Mouse (Mus musculus): ENCODE measurements at regions not wholly inside any gene's neighbourhood (a gene's known extent, or its start where the extent isn't known, plus 50 kb on each side); places are given as distances from the start of the nearest gene placed in this dataset.

GRCm38 (mm10) chr6:93416006-93416405 is 472.7 kb upstream of the Adamts9 start:
- no peaks in the 10 kb centered on the region for H3K4me1 ChIP-seq (ENCODE audit: control insufficient read depth, insufficient read depth, low read length)
- no peak overlapping the region for H3K27ac ChIP-seq (ENCODE audit: low read length)
- no peaks in the 10 kb centered on the region for H3K27me3 ChIP-seq (replicated peaks; ENCODE audit: control insufficient read depth, insufficient read depth, low read length)
- H3K9ac ChIP-seq (ENCODE audit: low read depth, low read length): no peak overlapping the region
- H3K4me3 ChIP-seq (ENCODE audit: low read length): no peak overlapping the region
- no peak for ATAC-seq
- H3K4me2 ChIP-seq (ENCODE audit: low read depth, low read length): no peak overlapping the region
- H3K36me3 ChIP-seq (ENCODE audit: control insufficient read depth, insufficient read depth, low read length): no peaks in the 10 kb centered on the region
- no peaks in the 10 kb centered on the region for H3K9me3 ChIP-seq (ENCODE audit: control insufficient read depth, low read length)
- 48% methylated on average over 1 of the region's 1 CpGs for WGBS

- Histone ChIP-seq H3K27ac (ENCODE audit: low read length) (no peak overlapping the region), H3K4me1 (ENCODE audit: control insufficient read depth, insufficient read depth, low read length) (0 out of 2 replicates have a peak, but pooled peaks cover 6% of the 10 kb centered on the region), H3K9me3 (ENCODE audit: control insufficient read depth, low read length) (no peaks in the 10 kb centered on the region), H3K9ac (ENCODE audit: low read depth, low read length) (no peak overlapping the region), H3K4me2 (ENCODE audit: low read depth, low read length) (no peak overlapping the region), H3K27me3 (replicated peaks; ENCODE audit: control insufficient read depth, insufficient read depth, low read length) (no peaks in the 10 kb centered on the region), H3K36me3 (ENCODE audit: control insufficient read depth, insufficient read depth, low read length) (no peaks in the 10 kb centered on the region), H3K4me3 (ENCODE audit: low read length) (no peak overlapping the region)
- WGBS: 42% methylated on average over 3 of the region's 3 CpGs
- no peak for ATAC-seq
Measured at GRCm38 (mm10) chr6:93411077-93411452, 467.8 kb upstream of the Adamts9 start.

- Histone ChIP-seq H3K36me3 (ENCODE audit: control insufficient read depth, insufficient read depth, low read length) (no peaks in the 10 kb centered on the region), H3K4me3 (ENCODE audit: low read length) (no peak overlapping the region), H3K9me3 (ENCODE audit: control insufficient read depth, low read length) (no peaks in the 10 kb centered on the region), H3K4me1 (ENCODE audit: control insufficient read depth, insufficient read depth, low read length) (0 out of 2 replicates have a peak, but pooled peaks cover 6% of the 10 kb centered on the region), H3K9ac (ENCODE audit: low read depth, low read length) (no peak overlapping the region), H3K27ac (ENCODE audit: low read length) (no peak overlapping the region), H3K27me3 (replicated peaks; ENCODE audit: control insufficient read depth, insufficient read depth, low read length) (no peaks in the 10 kb centered on the region), H3K4me2 (ENCODE audit: low read depth, low read length) (no peak overlapping the region)
- 0 out of 2 replicates have a peak, but pooled peaks have one; percentile 33 for ATAC-seq
- 46% methylated on average over 5 of the region's 5 CpGs for WGBS
Measured at GRCm38 (mm10) chr6:93410416-93411076, 467.3 kb upstream of the Adamts9 start.

GRCm38 (mm10) chr6:93398551-93398950 is 455.3 kb upstream of the Adamts9 start:
- Histone ChIP-seq H3K27me3 (replicated peaks; ENCODE audit: control insufficient read depth, insufficient read depth, low read length) (no peaks in the 10 kb centered on the region), H3K36me3 (ENCODE audit: control insufficient read depth, insufficient read depth, low read length) (no peaks in the 10 kb centered on the region), H3K9me3 (ENCODE audit: control insufficient read depth, low read length) (no peaks in the 10 kb centered on the region), H3K9ac (ENCODE audit: low read depth, low read length) (no peak overlapping the region), H3K27ac (ENCODE audit: low read length) (no peak overlapping the region), H3K4me1 (ENCODE audit: control insufficient read depth, insufficient read depth, low read length) (no peaks in the 10 kb centered on the region), H3K4me2 (ENCODE audit: low read depth, low read length) (no peak overlapping the region), H3K4me3 (ENCODE audit: low read length) (no peak overlapping the region)
- no peak for ATAC-seq
- WGBS: 85% methylated on average over 2 of the region's 2 CpGs

GRCm38 (mm10) chr6:93397074-93397473 is 453.8 kb upstream of the Adamts9 start:
- H3K36me3 ChIP-seq (ENCODE audit: control insufficient read depth, insufficient read depth, low read length): no peaks in the 10 kb centered on the region
- H3K9ac ChIP-seq (ENCODE audit: low read depth, low read length): no peak overlapping the region
- H3K4me3 ChIP-seq (ENCODE audit: low read length): no peak overlapping the region
- no peak overlapping the region for H3K27ac ChIP-seq (ENCODE audit: low read length)
- no peaks in the 10 kb centered on the region for H3K27me3 ChIP-seq (replicated peaks; ENCODE audit: control insufficient read depth, insufficient read depth, low read length)
- H3K4me1 ChIP-seq (ENCODE audit: control insufficient read depth, insufficient read depth, low read length): no peaks in the 10 kb centered on the region
- H3K4me2 ChIP-seq (ENCODE audit: low read depth, low read length): no peak overlapping the region
- ATAC-seq: no peak
- WGBS: 32% methylated on average over 5 of the region's 5 CpGs
- H3K9me3 ChIP-seq (ENCODE audit: control insufficient read depth, low read length): no peaks in the 10 kb centered on the region

GRCm38 (mm10) chr6:93395952-93396351 is 452.7 kb upstream of the Adamts9 start:
- H3K27ac ChIP-seq (ENCODE audit: low read length): no peak overlapping the region
- H3K4me3 ChIP-seq (ENCODE audit: low read length): no peak overlapping the region
- H3K4me2 ChIP-seq (ENCODE audit: low read depth, low read length): no peak overlapping the region
- 45% methylated on average over 7 of the region's 7 CpGs for whole genome bisulfite sequencing
- H3K9me3 ChIP-seq (ENCODE audit: control insufficient read depth, low read length): no peaks in the 10 kb centered on the region
- no peaks in the 10 kb centered on the region for H3K36me3 ChIP-seq (ENCODE audit: control insufficient read depth, insufficient read depth, low read length)
- no peak for ATAC-seq
- no peaks in the 10 kb centered on the region for H3K4me1 ChIP-seq (ENCODE audit: control insufficient read depth, insufficient read depth, low read length)
- no peaks in the 10 kb centered on the region for H3K27me3 ChIP-seq (replicated peaks; ENCODE audit: control insufficient read depth, insufficient read depth, low read length)
- H3K9ac ChIP-seq (ENCODE audit: low read depth, low read length): no peak overlapping the region

- Histone ChIP-seq H3K9ac (ENCODE audit: low read depth, low read length) (no peak overlapping the region), H3K4me2 (ENCODE audit: low read depth, low read length) (no peak overlapping the region), H3K27ac (ENCODE audit: low read length) (no peak overlapping the region), H3K9me3 (ENCODE audit: control insufficient read depth, low read length) (no peaks in the 10 kb centered on the region), H3K4me3 (ENCODE audit: low read length) (no peak overlapping the region), H3K4me1 (ENCODE audit: control insufficient read depth, insufficient read depth, low read length) (no peaks in the 10 kb centered on the region), H3K27me3 (replicated peaks; ENCODE audit: control insufficient read depth, insufficient read depth, low read length) (no peaks in the 10 kb centered on the region), H3K36me3 (ENCODE audit: control insufficient read depth, insufficient read depth, low read length) (no peaks in the 10 kb centered on the region)
- WGBS: 54% methylated on average over 6 of the region's 6 CpGs
- ATAC-seq: no peak
Measured at GRCm38 (mm10) chr6:93395296-93395695, 452.0 kb upstream of the Adamts9 start.

GRCm38 (mm10) chr6:93393551-93393950 is 450.3 kb upstream of the Adamts9 start:
- no peak for ATAC-seq
- WGBS: 89% methylated on average over 5 of the region's 5 CpGs
- Histone ChIP-seq H3K9me3 (ENCODE audit: control insufficient read depth, low read length) (no peaks in the 10 kb centered on the region), H3K36me3 (ENCODE audit: control insufficient read depth, insufficient read depth, low read length) (no peaks in the 10 kb centered on the region), H3K4me3 (ENCODE audit: low read length) (no peak overlapping the region), H3K4me2 (ENCODE audit: low read depth, low read length) (no peak overlapping the region), H3K27ac (ENCODE audit: low read length) (no peak overlapping the region), H3K4me1 (ENCODE audit: control insufficient read depth, insufficient read depth, low read length) (no peaks in the 10 kb centered on the region), H3K9ac (ENCODE audit: low read depth, low read length) (no peak overlapping the region), H3K27me3 (replicated peaks; ENCODE audit: control insufficient read depth, insufficient read depth, low read length) (no peaks in the 10 kb centered on the region)

- no peak overlapping the region for H3K9ac ChIP-seq (ENCODE audit: low read depth, low read length)
- H3K27ac ChIP-seq (ENCODE audit: low read length): no peak overlapping the region
- no peaks in the 10 kb centered on the region for H3K9me3 ChIP-seq (ENCODE audit: control insufficient read depth, low read length)
- no peak overlapping the region for H3K4me3 ChIP-seq (ENCODE audit: low read length)
- no peak for ATAC-seq
- no peaks in the 10 kb centered on the region for H3K27me3 ChIP-seq (replicated peaks; ENCODE audit: control insufficient read depth, insufficient read depth, low read length)
- no peaks in the 10 kb centered on the region for H3K36me3 ChIP-seq (ENCODE audit: control insufficient read depth, insufficient read depth, low read length)
- H3K4me2 ChIP-seq (ENCODE audit: low read depth, low read length): no peak overlapping the region
- WGBS: 81% methylated on average over 6 of the region's 6 CpGs
- H3K4me1 ChIP-seq (ENCODE audit: control insufficient read depth, insufficient read depth, low read length): no peaks in the 10 kb centered on the region
Measured at GRCm38 (mm10) chr6:93392402-93392801, 449.1 kb upstream of the Adamts9 start.

- 45% methylated on average over 5 of the region's 5 CpGs for WGBS
- Histone ChIP-seq H3K27ac (ENCODE audit: low read length) (no peak overlapping the region), H3K4me1 (ENCODE audit: control insufficient read depth, insufficient read depth, low read length) (no peaks in the 10 kb centered on the region), H3K9me3 (ENCODE audit: control insufficient read depth, low read length) (no peaks in the 10 kb centered on the region), H3K4me3 (ENCODE audit: low read length) (no peak overlapping the region), H3K36me3 (ENCODE audit: control insufficient read depth, insufficient read depth, low read length) (no peaks in the 10 kb centered on the region), H3K9ac (ENCODE audit: low read depth, low read length) (no peak overlapping the region), H3K4me2 (ENCODE audit: low read depth, low read length) (no peak overlapping the region), H3K27me3 (replicated peaks; ENCODE audit: control insufficient read depth, insufficient read depth, low read length) (no peaks in the 10 kb centered on the region)
- no peak for ATAC-seq
Measured at GRCm38 (mm10) chr6:93391166-93391565, 447.9 kb upstream of the Adamts9 start.

All from intestine, embryonic 16.5 days (tissue).